Mouse (Mus musculus) thymus, adult 2 months (tissue): ENCODE results near the gene Nuf2. TPM values are rescaled to one million over a fixed set of nuclear protein-coding genes. Genes with fewer than 3 reads are reported as not detected.

ENCODE experiments used
- DNase-seq: peaks from one replicate; pipeline ENCODE4 v3.0.0; 2021
- H3K27ac ChIP-seq: fragments of 200-500 bp; 2 replicates; pipeline ENCODE4 v1.5.1; 2012; ENCODE audit warnings: low read length, control low read depth; ENCODE audit not compliant: control insufficient read depth, insufficient read depth
- H3K27me3 ChIP-seq: fragments of 200-500 bp; 2 replicates; pipeline ENCODE4 v1.6.1; 2012; ENCODE audit warnings: mild to moderate bottlenecking, low read length, moderate library complexity, mixed read lengths; ENCODE audit not compliant: control insufficient read depth, insufficient read depth
- H3K36me3 ChIP-seq: fragments of 200-500 bp; 2 replicates; pipeline ENCODE4 v1.6.1; 2012; ENCODE audit warnings: mild to moderate bottlenecking, low read length, moderate library complexity; ENCODE audit not compliant: control insufficient read depth, insufficient read depth
- H3K4me1 ChIP-seq: fragments of 200-500 bp; replicated peaks from 2 replicates; pipeline ENCODE4 v1.6.1; 2012; ENCODE audit warnings: low read length; ENCODE audit not compliant: control insufficient read depth, insufficient read depth
- H3K4me3 ChIP-seq: fragments of 200-500 bp; 2 replicates; pipeline ENCODE4 v1.5.1; 2012; ENCODE audit warnings: mild to moderate bottlenecking, low read length, control low read depth, moderate library complexity; ENCODE audit not compliant: control insufficient read depth, insufficient read depth
- CTCF ChIP-seq: fragments of 200-500 bp; IDR thresholded peaks from 2 replicates; pipeline ENCODE4 v1.5.1; 2012; ENCODE audit warnings: mild to moderate bottlenecking, control low read depth, low read length, moderate library complexity, borderline replicate concordance; ENCODE audit not compliant: control insufficient read depth, poor library complexity, insufficient read depth; ENCODE audit errors: extremely low read depth
- POLR2A ChIP-seq: fragments of 200-500 bp; IDR thresholded peaks from 2 replicates; pipeline ENCODE4 v1.6.1; 2012; ENCODE audit warnings: mild to moderate bottlenecking, low read length, control low read depth, moderate library complexity; ENCODE audit not compliant: control insufficient read depth, poor library complexity, insufficient read depth; ENCODE audit errors: extremely low read depth
- WGBS: fragments of 180-500 bp; shearing (Covaris S2); methylation state at CpG from one replicate; pipeline ENCODE4 v1.1.7; 2018; 5-methylcytosine and 5-hydroxymethylcytosine counted together
- polyA plus RNA-seq: library from polyadenylated mRNA; depleted of rRNA; stranded (reverse); fragments of >200 nt; gene quantifications from 2 replicates; pipeline ENCODE4 v1.2.3, GENCODE M21; 2012

The Nuf2 gene
- polyA plus RNA-seq, 1 experiment = 7.2 TPM

DNA sequence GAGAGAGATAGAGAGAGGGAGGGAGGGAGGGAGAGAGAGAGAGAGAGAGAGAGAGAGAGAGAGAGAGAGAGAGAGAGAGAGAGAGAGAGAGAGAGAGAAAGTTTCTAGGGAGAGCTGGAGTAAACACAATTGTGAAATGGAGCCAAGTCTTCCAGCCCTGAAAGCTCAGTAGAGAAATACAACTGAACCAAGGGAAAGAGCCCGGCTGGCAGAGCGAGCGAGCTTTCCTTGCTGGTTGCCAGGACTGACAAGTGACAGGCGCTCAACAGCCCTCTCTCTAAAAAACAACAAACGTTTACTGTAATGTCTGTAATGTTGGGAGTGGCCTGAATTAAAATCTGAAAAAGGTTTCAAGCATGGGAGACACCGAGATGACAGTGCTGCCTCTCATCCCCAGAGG lies 24.9 kb downstream of the Nuf2 start:
- TF ChIP-seq CTCF (no peak), POLR2A (no peak)
- 97% methylated on average over 6 of the region's 6 CpGs for WGBS
- peaks cover 69% of the 10 kb centered on the region for H3K36me3 ChIP-seq
- H3K27ac ChIP-seq = no peak overlapping the region
- DNase-seq = no peak
- H3K4me1 ChIP-seq = no peaks in the 10 kb centered on the region
- no peak overlapping the region for H3K4me3 ChIP-seq
- no peaks in the 10 kb centered on the region for H3K27me3 ChIP-seq

DNA sequence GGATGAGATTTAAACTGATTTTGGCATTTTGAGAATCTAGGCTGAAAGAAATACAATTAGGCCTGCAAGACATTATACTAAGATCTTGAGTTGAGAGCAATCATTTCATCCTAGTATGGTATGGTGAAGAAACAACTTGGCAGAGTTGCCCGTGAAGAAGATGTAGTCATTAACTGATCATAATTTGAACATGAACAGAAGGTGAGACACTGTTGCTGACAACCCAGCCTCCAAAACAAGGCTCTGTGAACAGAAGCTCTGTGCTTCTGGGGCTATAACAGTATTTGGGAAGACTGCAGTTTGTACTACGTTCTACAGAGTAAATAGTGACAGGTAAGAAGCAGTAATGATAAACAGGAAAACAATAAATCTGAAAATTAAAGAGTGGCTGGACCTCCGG lies 28.4 kb downstream of the Nuf2 start:
- H3K27me3 ChIP-seq = no peaks in the 10 kb centered on the region
- 97% methylated on average over 3 of the region's 3 CpGs for WGBS
- H3K4me3 ChIP-seq = no peak overlapping the region
- no peaks in the 10 kb centered on the region for H3K4me1 ChIP-seq
- DNase-seq = no peak
- H3K27ac ChIP-seq = no peak overlapping the region
- H3K36me3 ChIP-seq = peaks cover 54% of the 10 kb centered on the region
- no peak for TF ChIP-seq POLR2A
- no peak for TF ChIP-seq CTCF

DNA sequence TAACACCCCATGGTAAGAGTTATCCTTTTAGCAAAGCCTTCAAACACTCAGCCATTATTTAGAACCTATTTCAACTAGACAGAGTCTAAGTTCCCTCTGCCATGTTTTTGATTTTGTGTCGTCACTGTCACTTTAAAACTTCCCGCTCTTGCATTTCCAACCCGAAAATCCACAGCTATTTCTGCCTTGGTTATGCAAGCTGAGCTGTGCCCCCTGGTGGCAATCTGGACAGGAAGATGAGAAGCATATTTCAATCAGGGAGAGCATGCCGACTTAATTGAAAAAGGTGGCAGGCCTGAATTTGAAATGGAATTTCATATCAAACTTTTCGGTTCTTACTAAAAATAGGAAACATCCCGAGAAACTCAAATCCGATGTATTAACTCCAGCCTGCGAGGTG lies 35.6 kb downstream of the Nuf2 start:
- no peak overlapping the region for H3K4me3 ChIP-seq
- no peaks in the 10 kb centered on the region for H3K27me3 ChIP-seq
- no peaks in the 10 kb centered on the region for H3K4me1 ChIP-seq
- no peak for DNase-seq
- WGBS = 86% methylated on average over 8 of the region's 8 CpGs
- TF ChIP-seq POLR2A (no peak), CTCF (no peak)
- H3K27ac ChIP-seq = no peak overlapping the region
- peaks cover 7% of the 10 kb centered on the region; the same call in 1 of the 2 replicates for H3K36me3 ChIP-seq

DNA sequence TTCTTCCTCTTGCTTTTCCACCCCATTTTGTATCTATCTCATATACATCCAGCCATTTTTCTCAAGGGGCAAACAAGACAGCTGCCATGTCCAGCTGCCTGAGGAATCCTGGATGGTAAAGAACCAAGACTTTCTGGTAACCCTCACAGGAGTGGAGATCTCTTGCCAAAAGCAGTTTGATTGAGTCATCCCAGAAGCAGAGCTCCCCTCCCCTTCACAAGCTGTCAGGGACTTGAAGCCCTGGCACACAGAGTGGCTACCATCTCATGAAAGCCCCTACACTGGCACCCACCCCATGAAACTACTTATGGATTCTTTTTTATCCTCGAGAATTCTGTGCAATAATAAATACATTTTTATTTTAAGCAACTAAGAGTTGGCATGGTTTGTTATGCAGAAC lies 39.7 kb downstream of the Nuf2 start:
- 87% methylated on average over 1 of the region's 1 CpGs for WGBS
- H3K4me3 ChIP-seq = no peak overlapping the region
- no peak for DNase-seq

DNA sequence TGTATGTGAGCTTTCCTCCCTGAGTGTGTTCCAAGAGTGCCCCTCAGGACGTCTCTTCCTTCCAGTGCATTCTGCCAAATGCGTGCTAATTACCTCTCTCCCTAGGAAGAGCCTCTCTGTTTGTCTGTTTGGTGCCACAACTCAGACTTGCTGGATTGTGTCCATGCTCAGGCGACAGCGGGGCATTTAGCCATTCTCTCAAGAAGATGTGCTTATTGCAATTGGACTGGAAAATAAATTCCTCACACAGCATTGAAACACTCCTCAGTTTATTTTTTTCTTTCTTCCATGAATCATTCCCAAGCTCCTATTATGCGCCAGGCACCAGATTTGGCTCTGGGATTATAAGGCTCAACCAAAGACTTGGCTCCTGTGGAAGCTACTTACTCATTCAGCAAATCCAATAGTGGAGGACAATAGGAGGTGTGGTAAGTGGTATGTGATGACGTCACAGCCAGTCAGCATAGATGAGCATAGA lies 45.8 kb downstream of the Nuf2 start:
- H3K27ac ChIP-seq = no peak overlapping the region
- no peaks in the 10 kb centered on the region for H3K36me3 ChIP-seq
- H3K27me3 ChIP-seq = no peaks in the 10 kb centered on the region
- no peak for TF ChIP-seq CTCF
- TF ChIP-seq POLR2A = no peak
- no peak for DNase-seq
- 85% methylated on average over 6 of the region's 6 CpGs for WGBS
- H3K4me3 ChIP-seq = no peak overlapping the region
- H3K4me1 ChIP-seq = no peaks in the 10 kb centered on the region

More for the DNA sequence above, 39.7 kb downstream of the Nuf2 start:
- H3K36me3 ChIP-seq = no peaks in the 10 kb centered on the region
- H3K27me3 ChIP-seq = no peaks in the 10 kb centered on the region
- H3K4me1 ChIP-seq = no peaks in the 10 kb centered on the region
- H3K27ac ChIP-seq = no peak overlapping the region
- TF ChIP-seq CTCF (no peak), POLR2A (no peak)

DNA sequence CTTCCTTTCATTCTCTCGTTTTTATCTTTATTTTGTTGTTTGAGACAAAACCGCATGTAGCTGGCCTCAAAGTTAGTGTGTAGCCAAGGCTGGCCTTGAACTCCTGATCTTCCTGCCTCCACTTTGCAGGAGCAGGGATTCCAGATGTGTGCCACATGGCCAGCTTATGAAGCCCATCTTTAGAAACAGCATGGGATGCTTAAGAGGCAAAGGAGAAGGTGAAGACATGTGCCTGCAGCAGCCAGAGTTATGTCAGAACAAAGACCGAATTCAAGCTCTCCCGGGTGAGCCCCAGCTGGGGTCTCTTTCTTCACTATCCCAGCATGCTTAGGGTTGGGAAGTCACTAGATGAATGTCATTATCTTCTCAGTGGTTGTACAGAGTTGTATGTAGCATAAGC lies 46.7 kb downstream of the Nuf2 start:
- no peak overlapping the region for H3K4me3 ChIP-seq
- no peak for DNase-seq
- WGBS = 86% methylated on average over 4 of the region's 4 CpGs

More for the DNA sequence above, 46.7 kb downstream of the Nuf2 start:
- no peaks in the 10 kb centered on the region for H3K27me3 ChIP-seq
- TF ChIP-seq POLR2A (no peak), CTCF (no peak)
- no peaks in the 10 kb centered on the region for H3K36me3 ChIP-seq
- no peaks in the 10 kb centered on the region for H3K4me1 ChIP-seq
- no peak overlapping the region for H3K27ac ChIP-seq
